Mouse (Mus musculus) forebrain, embryonic 14.5 days (tissue): ENCODE measurements around the gene Foxa1. TPM values are rescaled to one million over a fixed set of nuclear protein-coding genes. Genes with fewer than 3 reads are reported as not detected.
A peak's percentile ranks its signal among the peaks of the same experiment; 100 is the strongest.

Experiments
- ATAC-seq: fragments of 200-750 bp; cut with Nextera tagmentation; 2 replicates; pipeline ENCODE4 v1.8.0; 2017; ENCODE audit warnings: mild to moderate bottlenecking, moderate library complexity
- DNase-seq: peaks from one replicate; pipeline ENCODE4 v3.0.0-alpha.2; 2015; ENCODE audit warnings: low spot score
- H3K27ac ChIP-seq: fragments of 300-500 bp; sonication (generic); 2 replicates; pipeline ENCODE4 v1.5.1; 2014; ENCODE audit warnings: low read depth, mild to moderate bottlenecking, control low read depth, low read length, moderate library complexity
- H3K27me3 ChIP-seq: fragments of 300-500 bp; sonication (generic); replicated peaks from 2 replicates; pipeline ENCODE4 v1.6.1; 2014; ENCODE audit warnings: low read length, control low read depth, mixed read lengths; ENCODE audit not compliant: control insufficient read depth, insufficient read depth
- H3K36me3 ChIP-seq: fragments of 300-500 bp; sonication (generic); 2 replicates; pipeline ENCODE4 v1.6.1; 2014; ENCODE audit warnings: low read length, control low read depth; ENCODE audit not compliant: control insufficient read depth, insufficient read depth
- H3K4me1 ChIP-seq: fragments of 300-500 bp; sonication (generic); 2 replicates; pipeline ENCODE4 v1.6.1; 2014; ENCODE audit warnings: antibody characterized with exemption, low read length, control low read depth; ENCODE audit not compliant: control insufficient read depth, insufficient read depth
- H3K4me2 ChIP-seq: fragments of 300-500 bp; sonication (generic); 2 replicates; pipeline ENCODE4 v1.6.1; 2014; ENCODE audit warnings: mild to moderate bottlenecking, control low read depth, low read length
- H3K4me3 ChIP-seq: fragments of 300-500 bp; sonication (generic); 2 replicates; pipeline ENCODE4 v1.5.1; 2014; ENCODE audit warnings: low read depth, low read length, control low read depth
- H3K9ac ChIP-seq: fragments of 300-500 bp; sonication (generic); 2 replicates; pipeline ENCODE4 v1.6.1; 2014; ENCODE audit warnings: mild to moderate bottlenecking, low read length, control low read depth, moderate library complexity
- H3K9me3 ChIP-seq: fragments of 300-500 bp; sonication (generic); replicated peaks from 2 replicates; pipeline ENCODE4 v1.6.1; 2016; ENCODE audit warnings: low read length, control low read depth, mixed read lengths; ENCODE audit not compliant: control insufficient read depth
- WGBS: fragments of 180-500 bp; shearing (Covaris S2); extraction: QIAGEN DNeasy Blood & Tissue Kit; methylation state at CpG from one replicate; pipeline ENCODE4 v1.1.7; 2014; 5-methylcytosine and 5-hydroxymethylcytosine counted together
- polyA plus RNA-seq: library from polyadenylated mRNA; unstranded; fragments of >200 nt; fragmentation: Nextera tagmentation; extraction: Ambion mirVana; gene quantifications from 2 replicates; pipeline ENCODE4 v1.2.1, GENCODE M21; 2014

The Foxa1 gene
- polyA plus RNA-seq, 1 experiment from 2014 or later: 0.63 TPM

- DNase-seq: peak; percentile 8
These were observed 10.4 kb downstream of the Foxa1 start for GRCm38 (mm10) chr12:57536056-57536908.

DNA sequence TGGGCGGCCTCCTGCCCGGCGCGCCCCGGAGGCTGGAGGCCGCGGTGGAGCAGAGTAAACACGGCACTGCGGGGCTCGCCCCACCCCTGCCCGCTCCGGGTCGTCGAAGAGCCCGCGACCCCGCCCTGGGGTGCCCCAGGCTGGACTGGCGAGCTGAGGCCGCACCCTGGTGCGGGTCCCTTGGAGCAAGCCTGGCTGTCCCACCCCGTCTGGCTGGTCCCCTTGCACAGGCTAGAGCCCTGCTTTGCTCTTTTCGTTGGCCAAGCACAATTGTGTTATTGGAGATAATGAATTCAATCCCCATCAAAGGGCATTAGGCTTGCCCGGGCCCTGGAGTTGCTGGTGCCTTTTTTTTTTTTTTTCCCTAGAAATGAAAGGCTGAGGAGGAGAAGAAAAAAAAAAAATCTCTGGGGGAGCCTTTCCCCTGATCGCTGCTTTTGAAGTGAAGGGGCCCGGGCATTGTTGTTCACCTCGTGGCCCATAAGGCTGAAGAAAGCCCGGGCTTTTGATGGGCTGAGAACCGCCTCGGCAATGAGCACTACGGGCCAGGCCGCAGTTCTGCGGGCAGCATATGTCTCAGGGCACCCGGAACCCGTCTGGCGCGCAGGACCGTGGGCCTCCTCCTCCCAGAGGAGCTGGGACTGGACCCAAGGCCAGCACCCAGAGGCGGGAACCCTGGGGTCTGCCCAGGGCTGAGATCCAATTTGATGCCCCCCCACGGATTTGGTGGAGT, 11.7 kb downstream of the Foxa1 start:
- peak; percentile 48 for ATAC-seq
- no peak overlapping the region for H3K9ac ChIP-seq
- H3K27ac ChIP-seq: no peak overlapping the region
- no peaks in the 10 kb centered on the region for H3K9me3 ChIP-seq
- H3K4me3 ChIP-seq: no peak overlapping the region
- peak; percentile 58 for DNase-seq
- H3K27me3 ChIP-seq: peaks cover 76% of the 10 kb centered on the region
- peak overlapping the region; percentile 28 for H3K4me2 ChIP-seq
- no peaks in the 10 kb centered on the region for H3K36me3 ChIP-seq
- under 1% methylated on average over 26 of the region's 39 CpGs for WGBS
- H3K4me1 ChIP-seq: peaks cover 5% of the 10 kb centered on the region; the same call in 1 of the 2 replicates

More at GRCm38 (mm10) chr12:57536056-57536908, 10.4 kb downstream of the Foxa1 start:
- no peak for ATAC-seq
- peaks cover 84% of the 10 kb centered on the region for H3K27me3 ChIP-seq
- H3K4me1 ChIP-seq: peaks cover 5% of the 10 kb centered on the region; the same call in 1 of the 2 replicates
- no peak overlapping the region for H3K4me3 ChIP-seq
- H3K4me2 ChIP-seq: no peak overlapping the region
- no peaks in the 10 kb centered on the region for H3K9me3 ChIP-seq
- 1% methylated on average over 25 of the region's 25 CpGs for WGBS
- H3K9ac ChIP-seq: no peak overlapping the region
- no peaks in the 10 kb centered on the region for H3K36me3 ChIP-seq
- H3K27ac ChIP-seq: no peak overlapping the region

GRCm38 (mm10) chr12:57534517-57534878, 12.2 kb downstream of the Foxa1 start:
- peak overlapping the region; percentile 28 for H3K4me2 ChIP-seq
- H3K27me3 ChIP-seq: peaks cover 71% of the 10 kb centered on the region
- WGBS: 0% methylated on average over 4 of the region's 6 CpGs
- H3K4me3 ChIP-seq: no peak overlapping the region
- H3K4me1 ChIP-seq: peaks cover 5% of the 10 kb centered on the region; the same call in 1 of the 2 replicates
- no peak overlapping the region for H3K9ac ChIP-seq
- H3K36me3 ChIP-seq: no peaks in the 10 kb centered on the region
- ATAC-seq (0 out of 2 replicates have a peak, but pooled peaks have one; percentile 4), DNase-seq (peak; percentile 8)
- H3K27ac ChIP-seq: no peak overlapping the region
- no peaks in the 10 kb centered on the region for H3K9me3 ChIP-seq

- H3K4me2 ChIP-seq: 0 out of 2 replicates have a peak overlapping the region, but pooled peaks have one; percentile 2
- no peaks in the 10 kb centered on the region for H3K9me3 ChIP-seq
- no peak overlapping the region for H3K27ac ChIP-seq
- H3K4me1 ChIP-seq: peaks cover 3% of the 10 kb centered on the region; the same call in 1 of the 2 replicates
- no peak overlapping the region for H3K4me3 ChIP-seq
- peaks cover 41% of the 10 kb centered on the region for H3K27me3 ChIP-seq
- under 1% methylated on average over 9 of the region's 9 CpGs for WGBS
- H3K9ac ChIP-seq: no peak overlapping the region
- DNase-seq (peak; percentile 53), ATAC-seq (peak; percentile 65)
- H3K36me3 ChIP-seq: no peaks in the 10 kb centered on the region
These were observed 16.2 kb downstream of the Foxa1 start for GRCm38 (mm10) chr12:57530474-57530873.

DNA sequence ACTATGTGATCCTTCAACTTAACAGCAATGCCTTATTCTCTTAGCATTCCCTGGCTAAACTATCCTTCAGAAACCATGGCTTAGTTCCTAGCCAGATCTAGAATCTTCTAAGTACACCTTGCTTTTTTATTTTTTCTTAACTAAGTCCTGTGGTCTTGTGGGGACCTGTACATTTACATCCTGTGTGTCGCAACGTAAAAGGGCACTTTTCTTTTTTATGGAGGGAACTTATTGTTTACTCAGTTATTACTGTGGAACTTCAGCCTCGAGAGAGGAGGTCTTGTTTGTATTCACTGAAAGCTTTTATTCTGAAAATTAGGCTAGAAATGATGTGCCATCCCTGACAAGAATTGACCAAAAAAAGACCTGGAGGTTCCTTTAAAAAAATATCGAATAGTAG, 18.4 kb downstream of the Foxa1 start:
- DNase-seq (no peak), ATAC-seq (no peak)
- H3K4me3 ChIP-seq: no peak overlapping the region
- WGBS: 81% methylated on average over 4 of the region's 4 CpGs
- H3K4me1 ChIP-seq: no peaks in the 10 kb centered on the region
- peaks cover 19% of the 10 kb centered on the region for H3K27me3 ChIP-seq
- no peak overlapping the region for H3K27ac ChIP-seq
- H3K9ac ChIP-seq: no peak overlapping the region
- no peak overlapping the region for H3K4me2 ChIP-seq
- no peaks in the 10 kb centered on the region for H3K9me3 ChIP-seq
- no peaks in the 10 kb centered on the region for H3K36me3 ChIP-seq

GRCm38 (mm10) chr12:57515702-57516377, 30.9 kb downstream of the Foxa1 start:
- DNase-seq (no peak), ATAC-seq (no peak)
- Histone ChIP-seq H3K27ac (no peak overlapping the region), H3K4me2 (no peak overlapping the region), H3K9ac (no peak overlapping the region), H3K36me3 (no peaks in the 10 kb centered on the region), H3K4me3 (no peak overlapping the region), H3K27me3 (no peaks in the 10 kb centered on the region), H3K9me3 (no peaks in the 10 kb centered on the region), H3K4me1 (no peaks in the 10 kb centered on the region)
- 45% methylated on average over 12 of the region's 12 CpGs for WGBS

DNA sequence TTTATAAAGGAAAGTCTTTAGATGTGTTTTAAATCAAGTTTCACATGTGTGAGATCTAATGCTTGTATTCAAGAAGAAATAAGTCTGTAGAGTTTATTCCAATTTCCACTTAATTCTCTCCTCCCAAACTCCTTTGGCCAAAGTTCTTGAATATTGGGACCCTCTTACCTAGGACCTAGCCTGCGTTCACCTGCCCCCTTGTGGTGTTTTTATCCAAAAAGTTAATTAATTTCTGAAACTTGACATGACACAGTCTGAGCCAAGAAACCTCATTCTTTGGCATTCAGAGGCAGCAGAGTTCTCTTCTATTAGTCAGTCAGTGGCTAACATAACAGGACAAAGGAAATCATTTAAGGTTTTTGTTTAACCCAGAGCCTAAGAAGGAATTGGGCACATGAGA, 32.2 kb downstream of the Foxa1 start:
- 24% methylated on average over 1 of the region's 1 CpGs for WGBS
- no peaks in the 10 kb centered on the region for H3K9me3 ChIP-seq
- H3K27ac ChIP-seq: no peak overlapping the region
- no peak overlapping the region for H3K4me2 ChIP-seq
- no peak overlapping the region for H3K4me3 ChIP-seq
- no peaks in the 10 kb centered on the region for H3K27me3 ChIP-seq
- H3K9ac ChIP-seq: no peak overlapping the region
- no peak for ATAC-seq
- no peaks in the 10 kb centered on the region for H3K36me3 ChIP-seq
- no peak for DNase-seq
- H3K4me1 ChIP-seq: no peaks in the 10 kb centered on the region

DNA sequence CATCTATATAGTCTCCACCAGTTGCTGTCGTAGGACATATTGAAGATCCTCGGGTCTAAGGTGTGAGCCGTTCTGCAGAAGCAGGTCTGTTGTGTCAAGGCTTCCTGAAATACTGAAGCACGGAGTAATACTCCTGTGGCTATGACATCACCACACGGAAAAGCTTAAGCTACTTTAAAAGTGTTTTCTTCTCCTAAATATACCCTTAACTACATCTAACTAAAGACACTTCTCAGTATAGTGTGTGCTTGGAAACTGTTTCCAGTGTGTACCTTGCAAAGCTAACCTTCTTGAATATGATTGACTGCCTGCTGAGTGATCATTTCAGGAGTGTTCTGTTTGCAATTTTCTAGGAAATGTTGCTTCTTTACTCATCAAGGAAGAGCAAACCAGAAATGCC, 35.2 kb downstream of the Foxa1 start:
- WGBS: 94% methylated on average over 5 of the region's 5 CpGs

More for the DNA sequence above, 35.2 kb downstream of the Foxa1 start:
- H3K9me3 ChIP-seq: no peaks in the 10 kb centered on the region
- no peaks in the 10 kb centered on the region for H3K27me3 ChIP-seq
- H3K27ac ChIP-seq: no peak overlapping the region
- H3K36me3 ChIP-seq: no peaks in the 10 kb centered on the region
- ATAC-seq (no peak), DNase-seq (no peak)
- no peak overlapping the region for H3K4me3 ChIP-seq
- no peak overlapping the region for H3K9ac ChIP-seq
- peaks cover 2% of the 10 kb centered on the region; the same call in 1 of the 2 replicates for H3K4me1 ChIP-seq
- no peak overlapping the region for H3K4me2 ChIP-seq
